Mouse (Mus musculus): ENCODE results near the gene Sh3bgrl2.
A peak's percentile ranks its signal among the peaks of the same experiment; 100 is the strongest.
"Not testable (repeated sequence)": the region's sequence is repeated elsewhere in the genome, so short reads cannot be mapped to it uniquely, and the experiment has no call there.

Gene Sh3bgrl2

GRCm38 (mm10) chr9:83547830-83548689 lies at the start of gene Sh3bgrl2:
Gene Sh3bgrl2, plus strand, starts transcription at chr9:83548327.
- DNase-seq (ENCODE audit: low read depth): peak; percentile 40

GRCm38 (mm10) chr9:83519081-83519480 lies 29.0 kb upstream of the Sh3bgrl2 start:
- DNase-seq (ENCODE audit: low read depth): not testable (repeated sequence)

GRCm38 (mm10) chr9:83519510-83520155 lies 28.5 kb upstream of the Sh3bgrl2 start:
- DNase-seq (ENCODE audit: low read depth): no peak

GRCm38 (mm10) chr9:83527341-83528060 lies 20.6 kb upstream of the Sh3bgrl2 start:
- no peak for DNase-seq (ENCODE audit: low read depth)

- DNase-seq (ENCODE audit: low read depth): no peak
Measured at GRCm38 (mm10) chr9:83533044-83533769, 14.9 kb upstream of the Sh3bgrl2 start.

GRCm38 (mm10) chr9:83536959-83537358 lies 11.2 kb upstream of the Sh3bgrl2 start:
- no peak for DNase-seq (ENCODE audit: low read depth)

GRCm38 (mm10) chr9:83537510-83537909 lies 10.6 kb upstream of the Sh3bgrl2 start:
- no peak for DNase-seq (ENCODE audit: low read depth)

- no peak for DNase-seq (ENCODE audit: low read depth)
Measured at GRCm38 (mm10) chr9:83537921-83538536, 10.1 kb upstream of the Sh3bgrl2 start.

- DNase-seq (ENCODE audit: low read depth): no peak
Measured at GRCm38 (mm10) chr9:83539809-83540491, 8.2 kb upstream of the Sh3bgrl2 start.

GRCm38 (mm10) chr9:83540492-83540857 lies 7.7 kb upstream of the Sh3bgrl2 start:
- no peak for DNase-seq (ENCODE audit: low read depth)

GRCm38 (mm10) chr9:83540975-83541374 lies 7.2 kb upstream of the Sh3bgrl2 start:
- DNase-seq (ENCODE audit: low read depth): no peak

GRCm38 (mm10) chr9:83545240-83545639 lies 2.9 kb upstream of the Sh3bgrl2 start:
- no peak for DNase-seq (ENCODE audit: low read depth)

GRCm38 (mm10) chr9:83546316-83546715 lies 1.8 kb upstream of the Sh3bgrl2 start:
- no peak for DNase-seq (ENCODE audit: low read depth)

GRCm38 (mm10) chr9:83547229-83547628 lies 898 bp upstream of the Sh3bgrl2 start:
- no peak for DNase-seq (ENCODE audit: low read depth)

GRCm38 (mm10) chr9:83549866-83550265 lies 1.7 kb downstream of the Sh3bgrl2 start:
- DNase-seq (ENCODE audit: low read depth): no peak

- DNase-seq (ENCODE audit: low read depth): no peak
Measured at GRCm38 (mm10) chr9:83551116-83551515, 3.0 kb downstream of the Sh3bgrl2 start.

- DNase-seq (ENCODE audit: low read depth): no peak
Measured at GRCm38 (mm10) chr9:83551632-83552031, 3.5 kb downstream of the Sh3bgrl2 start.

- DNase-seq (ENCODE audit: low read depth): no peak
Measured at GRCm38 (mm10) chr9:83555580-83555979, 7.5 kb downstream of the Sh3bgrl2 start.

GRCm38 (mm10) chr9:83556236-83556635 lies 8.1 kb downstream of the Sh3bgrl2 start:
- no peak for DNase-seq (ENCODE audit: low read depth)

- no peak for DNase-seq (ENCODE audit: low read depth)
Measured at GRCm38 (mm10) chr9:83556780-83557771, 8.9 kb downstream of the Sh3bgrl2 start.
